ENCODE assay signal across 8 mouse cellular contexts in genomic region chr17:80559050-80559449, GRCm38 (mm10). TPM values are rescaled to one million over a fixed set of nuclear protein-coding genes. Genes with fewer than 3 reads are reported as not detected.
DNase-seq lines count a peak whose midpoint lies in the region; ATAC-seq lines count a peak whose summit lies in the region.

No protein-coding gene starts in this region.

- 0 out of 2 replicates have a peak, but pooled peaks cover 2% of the 10 kb centered on the region for H3K4me1 ChIP-seq in kidney, embryonic 15.5 days
- peaks cover 6% of the 10 kb centered on the region for H3K4me1 ChIP-seq in limb, embryonic 10.5 days

- H3K9me3 ChIP-seq in kidney, embryonic 15.5 days (replicated peaks): no peaks in the 10 kb centered on the region
- no peaks in the 10 kb centered on the region for H3K9me3 ChIP-seq in limb, embryonic 10.5 days (replicated peaks)

- no peaks in the 10 kb centered on the region for H3K36me3 ChIP-seq in kidney, embryonic 15.5 days
- peaks cover 9% of the 10 kb centered on the region; the same call in 1 of the 2 replicates for H3K36me3 ChIP-seq in limb, embryonic 10.5 days

- 43% methylated on average over 11 of the region's 11 CpGs for WGBS in kidney, embryonic 15.5 days
- WGBS in limb, embryonic 10.5 days: 36% methylated on average over 11 of the region's 11 CpGs

- no peaks in the 10 kb centered on the region for H3K27me3 ChIP-seq in kidney, embryonic 15.5 days
- no peaks in the 10 kb centered on the region for H3K27me3 ChIP-seq in limb, embryonic 10.5 days (ENCODE audit: low read depth, poor library complexity, severe bottlenecking)

- H3K4me2 ChIP-seq in kidney, embryonic 15.5 days: no peak overlapping the region

- no peak overlapping the region for H3K4me3 ChIP-seq in kidney, embryonic 15.5 days (replicated peaks)
- no peak overlapping the region for H3K4me3 ChIP-seq in limb, embryonic 10.5 days

- peak; percentile 54 for DNase-seq in kidney, adult 18-20 months
- peak; percentile 48 to 54 for DNase-seq in CD8-positive naive resting alpha-beta T cell, adult 2 months (ENCODE audit: low read depth in 2 of 2, low spot score in 2 of 2)
- peak; percentile 48 for DNase-seq in ZHBTc4 (ENCODE audit: low read depth, low spot score)
- DNase-seq in embryo, embryonic 9.5 days (ENCODE audit: extremely low spot score): peak; percentile 21
- peak; percentile 47 for DNase-seq in limb, embryonic 10.5 days (ENCODE audit: low spot score)
- peak; percentile 78 for DNase-seq in testis, postnatal 10 days (ENCODE audit: low spot score)
- no peak for DNase-seq in ovary, adult 18-20 months (ENCODE audit: low spot score)

- no peak for ATAC-seq in kidney, embryonic 15.5 days (replicated peaks; ENCODE audit: low FRiP score)

- H3K27ac ChIP-seq in kidney, embryonic 15.5 days: no peak overlapping the region
- no peak overlapping the region; the same call in 1 of the 2 replicates for H3K27ac ChIP-seq in limb, embryonic 10.5 days

- H3K9ac ChIP-seq in kidney, embryonic 15.5 days: no peak overlapping the region

RNA-seq across cellular contexts. Expression of gene Cdkl4, which starts 18.6 kb away (rescaled TPM):
- 0.81 and 0.82 TPM in 2 replicates for polyA plus RNA-seq in kidney, embryonic 15.5 days (2015; fragmentation: Nextera tagmentation; extraction: Ambion mirVana)
- 0.14 and 0.51 TPM in 2 replicates for polyA plus RNA-seq in limb, embryonic 10.5 days (2016; fragmentation: Nextera tagmentation; extraction: Ambion mirVana)
